Mouse (Mus musculus) midbrain, embryonic 15.5 days (tissue): Measurements from ENCODE around the gene Ilkap. TPM values are rescaled to one million over a fixed set of nuclear protein-coding genes. Genes with fewer than 3 reads are reported as not detected.

Experiments
- ATAC-seq: fragments of 200-750 bp; cut with Nextera tagmentation; replicated peaks from 2 replicates; pipeline ENCODE4 v1.8.0; 2017; ENCODE audit warnings: moderate TSS enrichment
- H3K27ac ChIP-seq: fragments of 300-500 bp; sonication (generic); 2 replicates; pipeline ENCODE4 v1.5.1; 2015; ENCODE audit warnings: mild to moderate bottlenecking, inconsistent platforms
- H3K27me3 ChIP-seq: fragments of 300-500 bp; sonication (generic); replicated peaks from 2 replicates; pipeline ENCODE4 v1.6.1; 2015; ENCODE audit warnings: inconsistent platforms
- H3K36me3 ChIP-seq: fragments of 300-500 bp; sonication (generic); replicated peaks from 2 replicates; pipeline ENCODE4 v1.6.1; 2015; ENCODE audit warnings: inconsistent platforms
- H3K4me1 ChIP-seq: fragments of 300-500 bp; sonication (generic); 2 replicates; pipeline ENCODE4 v1.6.1; 2015; ENCODE audit warnings: inconsistent platforms
- H3K4me2 ChIP-seq: fragments of 300-500 bp; sonication (generic); 2 replicates; pipeline ENCODE4 v1.6.1; 2015; ENCODE audit warnings: inconsistent platforms, mild to moderate bottlenecking, moderate library complexity
- H3K4me3 ChIP-seq: fragments of 300-500 bp; sonication (generic); 2 replicates; pipeline ENCODE4 v1.5.1; 2015; ENCODE audit warnings: mild to moderate bottlenecking, inconsistent platforms
- H3K9ac ChIP-seq: fragments of 300-500 bp; sonication (generic); 2 replicates; pipeline ENCODE4 v1.6.1; 2015; ENCODE audit warnings: mild to moderate bottlenecking, inconsistent platforms
- H3K9me3 ChIP-seq: fragments of 300-500 bp; sonication (generic); 2 replicates; pipeline ENCODE4 v1.6.1; 2016; ENCODE audit warnings: inconsistent platforms
- WGBS: fragments of 180-500 bp; shearing (Covaris S2); methylation state at CpG from one replicate; pipeline ENCODE4 v1.1.7; 2015; ENCODE audit warnings: mixed read lengths; 5-methylcytosine and 5-hydroxymethylcytosine counted together
- polyA plus RNA-seq: library from polyadenylated mRNA; unstranded; fragments of >200 nt; fragmentation: Nextera tagmentation; extraction: Ambion mirVana; gene quantifications from 2 replicates; pipeline ENCODE4 v1.2.1, GENCODE M21; 2015

Ilkap gene
- polyA plus RNA-seq, 1 experiment from 2014 or later, result 150 TPM

DNA sequence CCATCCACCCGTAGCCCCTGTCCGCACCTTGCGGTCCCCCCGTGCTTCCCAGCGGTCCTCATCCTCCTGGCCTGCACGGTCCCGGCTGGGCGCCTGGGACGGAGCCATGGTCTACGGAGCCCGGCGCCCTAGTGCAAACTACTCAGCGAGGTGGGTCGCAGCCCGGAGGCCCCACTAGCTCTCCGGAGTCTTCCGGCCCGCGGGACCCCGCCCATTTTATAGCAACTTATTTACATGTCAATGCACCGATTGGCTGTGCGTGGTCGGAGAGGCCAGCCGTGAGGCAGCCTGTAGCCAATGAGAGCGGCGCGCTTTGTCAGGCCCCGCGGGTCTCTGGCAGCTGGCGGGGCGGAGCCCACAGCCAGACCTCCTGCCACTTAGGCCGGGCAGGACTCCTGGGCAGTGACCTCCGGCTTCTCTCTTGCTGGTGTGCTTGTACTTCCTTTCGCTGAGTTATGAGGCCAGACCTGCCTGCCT lies 14.5 kb upstream of the Ilkap start:
- Histone ChIP-seq H3K4me2 (peak overlapping the region; percentile 92), H3K27ac (peak overlapping the region; percentile 90), H3K9ac (peak overlapping the region; percentile 77), H3K27me3 (no peaks in the 10 kb centered on the region), H3K4me3 (peak overlapping the region; percentile 69), H3K9me3 (no peaks in the 10 kb centered on the region), H3K4me1 (peaks cover 39% of the 10 kb centered on the region), H3K36me3 (0 out of 2 replicates have a peak, but pooled peaks cover 3% of the 10 kb centered on the region)
- peak; percentile 93 for ATAC-seq
- under 1% methylated on average over 34 of the region's 34 CpGs for WGBS

DNA sequence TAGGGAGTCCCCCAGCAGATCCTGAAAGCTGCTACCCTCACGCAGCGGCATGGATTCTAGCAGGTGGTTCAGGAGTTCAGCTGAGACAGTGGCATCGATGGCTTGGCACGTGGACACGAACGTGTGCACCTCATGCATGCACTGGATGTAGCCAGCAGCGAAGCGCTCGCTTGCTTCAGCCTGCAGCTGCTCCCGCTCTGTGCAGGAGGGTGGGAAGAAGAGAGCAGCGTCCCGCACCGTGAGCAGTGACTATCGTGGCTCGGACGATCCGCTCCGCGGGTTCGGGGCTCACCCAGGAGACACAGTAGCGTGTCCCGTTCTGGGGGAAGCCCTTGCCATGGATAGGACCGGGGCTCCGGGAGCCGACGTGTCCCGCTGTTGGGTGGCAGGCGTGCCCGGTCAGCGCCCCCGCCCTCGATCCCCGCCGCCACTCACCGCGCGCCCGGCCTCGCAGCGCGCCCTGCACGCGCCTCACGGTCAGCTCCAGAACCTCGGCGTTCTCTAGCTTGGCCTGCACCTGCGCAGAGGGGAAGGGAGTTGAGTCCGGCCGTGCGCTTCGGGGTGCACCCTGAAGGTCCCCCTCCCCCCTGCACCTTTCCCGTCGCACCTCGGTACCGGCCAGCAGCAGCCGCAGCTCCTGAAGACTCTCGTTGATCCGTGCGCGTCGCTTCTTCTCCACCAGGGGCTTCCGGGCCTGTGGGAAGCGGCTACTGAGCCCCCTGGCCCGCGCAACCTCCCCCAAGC lies 13.8 kb upstream of the Ilkap start:
- H3K4me2 ChIP-seq, result peak overlapping the region; percentile 92
- peak; percentile 26 for ATAC-seq
- peak overlapping the region; percentile 77 for H3K9ac ChIP-seq
- H3K4me3 ChIP-seq, result peak overlapping the region; percentile 69
- no peaks in the 10 kb centered on the region for H3K36me3 ChIP-seq
- no peaks in the 10 kb centered on the region for H3K9me3 ChIP-seq
- H3K27ac ChIP-seq, result peak overlapping the region; percentile 90
- H3K4me1 ChIP-seq, result peaks cover 39% of the 10 kb centered on the region
- 2% methylated on average over 65 of the region's 65 CpGs for WGBS
- H3K27me3 ChIP-seq, result no peaks in the 10 kb centered on the region

DNA sequence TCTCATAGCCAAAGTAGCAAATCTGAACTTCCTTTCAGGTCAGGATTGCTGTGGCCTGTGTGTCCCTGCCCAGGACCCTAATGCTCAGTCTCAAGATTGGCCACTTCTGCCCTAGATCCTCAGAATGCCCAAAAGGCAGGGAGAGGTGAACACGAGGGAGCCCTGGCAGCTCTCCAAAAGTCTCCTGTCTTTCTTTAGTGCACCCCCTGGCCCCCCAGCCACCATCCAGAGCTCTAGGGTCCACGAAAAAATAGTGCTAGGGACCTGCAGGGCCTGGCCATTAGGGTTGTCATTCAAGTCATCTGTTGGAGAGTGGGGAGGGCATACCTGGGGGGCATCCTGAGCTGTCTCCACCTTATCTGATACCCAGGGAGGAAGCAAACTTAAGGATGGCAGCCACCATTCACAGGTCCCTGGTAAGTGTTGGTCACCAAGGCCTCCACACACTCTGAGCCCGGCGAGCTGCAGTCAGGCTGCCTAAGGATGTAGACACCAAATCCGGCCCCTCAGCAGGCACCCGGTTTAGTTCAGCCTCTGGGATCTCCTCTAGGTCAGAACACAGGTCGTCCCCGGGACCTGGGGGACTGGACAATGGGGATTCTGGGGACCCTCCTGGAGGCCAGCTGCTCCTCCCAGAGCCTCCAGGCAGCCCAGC lies 13.1 kb upstream of the Ilkap start:
- ATAC-seq, result no peak
- peaks cover 39% of the 10 kb centered on the region for H3K4me1 ChIP-seq
- peak overlapping the region; percentile 69 for H3K4me3 ChIP-seq
- WGBS, result 44% methylated on average over 8 of the region's 8 CpGs
- H3K9ac ChIP-seq, result peak overlapping the region; percentile 77
- no peak overlapping the region for H3K27ac ChIP-seq
- H3K27me3 ChIP-seq, result no peaks in the 10 kb centered on the region
- H3K4me2 ChIP-seq, result peak overlapping the region; percentile 92
- H3K36me3 ChIP-seq, result no peaks in the 10 kb centered on the region
- no peaks in the 10 kb centered on the region for H3K9me3 ChIP-seq

DNA sequence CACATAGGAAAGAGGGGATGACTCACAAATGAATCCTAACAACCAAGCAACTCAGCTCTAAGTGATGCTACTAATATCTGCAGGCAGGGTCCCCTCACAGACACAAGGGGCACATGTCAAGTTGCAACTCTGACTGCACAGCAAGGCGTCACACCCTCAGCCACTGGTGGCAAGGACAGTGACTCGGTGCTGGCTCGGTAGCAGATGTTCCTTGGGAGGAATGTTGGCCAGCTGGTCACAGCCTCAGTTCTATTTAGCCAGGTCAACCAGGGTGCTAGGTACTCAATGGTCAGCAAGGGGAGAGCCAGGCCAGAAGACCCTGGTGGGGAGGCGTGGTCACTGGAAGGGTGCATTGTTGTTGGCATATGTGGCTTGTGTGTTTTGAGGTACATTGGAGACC lies 9.2 kb upstream of the Ilkap start:
- H3K27ac ChIP-seq, result no peak overlapping the region
- no peak overlapping the region for H3K4me2 ChIP-seq
- H3K4me3 ChIP-seq, result no peak overlapping the region
- no peak for ATAC-seq
- H3K27me3 ChIP-seq, result no peaks in the 10 kb centered on the region; the same call in 1 of the 2 replicates
- 93% methylated on average over 4 of the region's 4 CpGs for WGBS
- peaks cover 17% of the 10 kb centered on the region for H3K4me1 ChIP-seq
- H3K9ac ChIP-seq, result no peak overlapping the region
- no peaks in the 10 kb centered on the region for H3K36me3 ChIP-seq
- no peaks in the 10 kb centered on the region for H3K9me3 ChIP-seq

DNA sequence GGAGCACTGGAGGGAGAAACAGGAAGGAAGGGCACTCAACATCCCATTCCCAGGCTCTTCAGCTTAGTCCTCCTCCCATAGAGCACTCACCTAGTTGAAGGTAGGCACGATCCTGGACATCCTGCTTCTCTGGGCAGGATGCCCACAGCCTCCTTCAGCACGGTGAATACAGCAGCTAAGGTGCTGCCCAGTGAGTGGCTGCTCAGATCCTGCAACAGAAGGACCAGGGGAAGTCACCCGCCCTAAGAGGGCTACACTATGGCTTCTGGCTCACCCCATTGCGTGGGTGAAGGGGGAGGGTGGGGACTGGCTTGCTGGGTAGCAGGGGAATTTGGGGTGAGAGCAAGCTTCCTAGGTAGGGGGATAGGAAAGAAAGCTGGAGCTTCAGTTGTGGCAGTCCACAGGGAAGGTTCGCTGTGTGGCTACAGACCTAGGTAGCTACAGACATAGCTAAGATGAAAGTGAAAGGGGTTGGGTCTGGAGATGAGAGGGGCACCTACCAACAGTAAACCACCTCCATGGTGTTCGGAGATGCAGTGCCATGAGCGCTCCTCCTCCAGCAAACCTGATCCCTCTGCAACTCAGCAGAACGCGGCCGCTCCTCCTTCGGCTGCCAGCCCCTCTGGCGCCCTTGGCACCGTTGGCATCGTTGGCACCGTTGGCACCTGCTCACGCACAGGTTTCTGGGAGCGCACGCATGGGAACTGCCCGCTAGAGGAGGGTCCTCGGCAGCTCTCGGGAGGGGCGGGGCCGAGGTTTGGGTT lies 7.0 kb upstream of the Ilkap start:
- no peak overlapping the region for H3K27ac ChIP-seq
- no peak for ATAC-seq
- 65% methylated on average over 23 of the region's 23 CpGs for WGBS
- no peaks in the 10 kb centered on the region for H3K4me1 ChIP-seq
- no peaks in the 10 kb centered on the region for H3K9me3 ChIP-seq
- no peak overlapping the region for H3K4me2 ChIP-seq
- no peaks in the 10 kb centered on the region; the same call in 1 of the 2 replicates for H3K27me3 ChIP-seq
- no peak overlapping the region for H3K4me3 ChIP-seq
- no peaks in the 10 kb centered on the region for H3K36me3 ChIP-seq
- H3K9ac ChIP-seq, result no peak overlapping the region

DNA sequence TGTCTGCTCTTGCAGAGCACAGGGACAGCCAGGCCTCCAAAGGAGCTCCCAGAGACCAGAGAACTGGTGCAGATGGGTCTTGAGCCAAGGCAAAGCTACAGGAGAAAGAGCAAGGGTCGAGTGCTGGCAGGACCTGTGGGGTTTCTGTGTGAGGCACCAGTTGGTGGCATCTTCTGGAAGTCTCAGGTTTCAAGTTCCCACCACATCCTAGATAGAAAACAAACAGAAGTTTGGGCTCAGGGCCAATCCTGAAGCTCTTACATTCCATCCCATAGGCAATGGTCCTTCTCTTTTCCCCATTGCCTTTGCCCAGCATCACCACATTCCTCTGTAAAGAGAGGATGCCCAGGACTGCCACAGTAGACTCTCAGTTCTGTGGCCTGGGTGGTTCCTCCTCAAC lies 6.4 kb upstream of the Ilkap start:
- WGBS, result 29% methylated on average over 1 of the region's 1 CpGs
- Histone ChIP-seq H3K36me3 (no peaks in the 10 kb centered on the region), H3K27ac (no peak overlapping the region), H3K9ac (no peak overlapping the region), H3K4me2 (no peak overlapping the region), H3K4me1 (no peaks in the 10 kb centered on the region), H3K27me3 (no peaks in the 10 kb centered on the region; the same call in 1 of the 2 replicates), H3K9me3 (no peaks in the 10 kb centered on the region), H3K4me3 (no peak overlapping the region)
- ATAC-seq, result no peak

DNA sequence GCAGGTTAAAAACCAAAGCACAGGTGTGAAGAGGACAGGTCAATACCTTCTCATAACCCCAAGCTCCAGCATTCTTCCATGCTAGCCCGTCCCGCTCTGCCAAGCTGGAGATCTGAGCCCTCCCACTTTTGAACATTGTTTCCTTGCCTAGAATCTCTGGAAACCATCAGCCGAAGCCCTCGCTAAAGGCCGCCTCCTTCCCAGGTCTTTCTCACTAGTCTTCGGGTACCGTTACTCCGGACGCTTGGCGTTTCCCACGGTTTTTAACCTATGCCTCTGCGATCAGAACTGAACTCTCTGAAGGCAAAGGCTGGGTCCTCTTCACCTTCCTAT lies 722 bp downstream of the Ilkap start:
- WGBS, result under 1% methylated on average over 12 of the region's 12 CpGs
- Histone ChIP-seq H3K4me1 (peaks cover 31% of the 10 kb centered on the region), H3K9ac (peak overlapping the region; percentile 81), H3K36me3 (no peaks in the 10 kb centered on the region), H3K9me3 (no peaks in the 10 kb centered on the region), H3K4me3 (peak overlapping the region; percentile 71), H3K27me3 (no peaks in the 10 kb centered on the region), H3K4me2 (peak overlapping the region; percentile 89), H3K27ac (peak overlapping the region; percentile 89)
- ATAC-seq, result peak; percentile 10; the same call in 1 of the 2 replicates

DNA sequence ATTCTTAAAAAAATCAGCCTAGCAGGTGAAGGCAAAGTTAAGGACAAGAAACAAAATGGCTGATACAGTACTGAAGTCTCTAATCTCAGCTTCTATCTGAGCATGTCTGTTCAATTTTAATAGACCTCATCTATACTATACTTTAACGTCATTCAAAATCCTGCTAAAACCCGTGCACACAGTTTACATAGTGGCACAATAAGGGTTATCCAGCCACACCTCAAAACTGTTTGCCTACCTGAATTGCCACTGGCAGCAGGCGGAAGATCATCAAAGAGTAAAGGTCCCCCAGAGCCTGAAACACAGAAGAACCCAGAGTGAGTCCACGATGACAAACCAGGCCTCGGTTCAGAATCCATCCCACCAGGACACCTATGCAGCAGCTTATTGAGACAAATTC lies 8.2 kb downstream of the Ilkap start:
- Histone ChIP-seq H3K36me3 (peaks cover 40% of the 10 kb centered on the region), H3K4me2 (no peak overlapping the region), H3K27me3 (no peaks in the 10 kb centered on the region), H3K4me3 (no peak overlapping the region), H3K27ac (no peak overlapping the region), H3K9me3 (no peaks in the 10 kb centered on the region), H3K4me1 (peaks cover 6% of the 10 kb centered on the region), H3K9ac (no peak overlapping the region)
- ATAC-seq, result no peak
- 92% methylated on average over 5 of the region's 5 CpGs for WGBS

DNA sequence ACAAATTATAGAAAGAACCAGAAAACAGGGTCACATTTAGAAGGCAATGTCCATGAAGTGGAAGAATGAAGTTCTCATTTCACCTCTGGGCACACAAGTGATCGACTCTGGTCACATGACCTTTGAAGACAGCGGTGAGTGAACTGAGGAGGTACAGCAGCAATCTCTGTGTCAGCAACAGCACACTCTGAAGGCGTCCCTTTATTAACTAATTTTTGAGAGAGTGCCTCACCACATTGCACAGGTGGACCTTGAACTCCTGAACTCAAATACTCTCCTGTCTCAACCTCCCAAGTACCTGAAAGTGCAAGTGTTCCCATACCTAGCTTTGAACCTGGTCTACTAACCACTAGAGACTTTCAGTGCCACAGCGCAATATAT lies 17.5 kb downstream of the Ilkap start:
- Histone ChIP-seq H3K4me1 (no peaks in the 10 kb centered on the region), H3K27ac (no peak overlapping the region), H3K9me3 (no peaks in the 10 kb centered on the region), H3K36me3 (peaks cover 70% of the 10 kb centered on the region), H3K4me2 (no peak overlapping the region), H3K9ac (no peak overlapping the region), H3K27me3 (no peaks in the 10 kb centered on the region), H3K4me3 (no peak overlapping the region)
- no peak for ATAC-seq
- WGBS, result 88% methylated on average over 4 of the region's 4 CpGs

DNA sequence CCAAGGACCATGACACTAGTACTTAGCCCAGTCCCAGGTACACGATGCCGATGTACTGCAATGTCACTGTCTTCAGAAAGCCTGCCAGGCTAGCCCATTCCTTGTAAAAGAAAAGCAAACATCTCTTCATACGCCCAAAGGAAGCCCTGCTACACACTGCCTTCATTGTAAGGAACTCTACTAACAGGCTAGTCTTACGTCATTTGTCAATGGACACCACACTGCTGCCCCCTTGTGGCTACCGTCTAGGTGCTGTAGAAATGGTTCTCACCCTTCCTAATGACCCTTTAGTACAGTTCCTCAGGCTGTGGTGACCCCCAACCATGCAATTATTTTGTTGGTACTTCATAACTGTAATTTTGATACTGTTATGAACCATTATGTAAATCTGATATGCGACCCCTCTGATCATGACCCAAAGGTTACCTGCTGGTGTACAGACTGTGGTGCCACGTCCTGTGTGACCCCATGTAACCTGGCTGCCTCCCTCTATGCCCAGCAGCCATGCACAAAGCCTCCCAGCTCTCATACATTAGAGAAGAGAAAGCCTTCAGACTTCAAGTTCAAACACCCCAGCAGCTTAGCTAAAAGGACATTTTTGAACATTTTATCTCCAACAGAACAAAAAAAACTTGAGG lies 18.0 kb downstream of the Ilkap start:
- H3K27ac ChIP-seq, result no peak overlapping the region
- no peak overlapping the region for H3K9ac ChIP-seq
- H3K36me3 ChIP-seq, result peaks cover 71% of the 10 kb centered on the region
- peak; percentile 75 for ATAC-seq
- no peak overlapping the region for H3K4me2 ChIP-seq
- no peaks in the 10 kb centered on the region for H3K4me1 ChIP-seq
- no peak overlapping the region for H3K4me3 ChIP-seq
- no peaks in the 10 kb centered on the region for H3K27me3 ChIP-seq
- no peaks in the 10 kb centered on the region for H3K9me3 ChIP-seq
- 62% methylated on average over 7 of the region's 7 CpGs for WGBS

DNA sequence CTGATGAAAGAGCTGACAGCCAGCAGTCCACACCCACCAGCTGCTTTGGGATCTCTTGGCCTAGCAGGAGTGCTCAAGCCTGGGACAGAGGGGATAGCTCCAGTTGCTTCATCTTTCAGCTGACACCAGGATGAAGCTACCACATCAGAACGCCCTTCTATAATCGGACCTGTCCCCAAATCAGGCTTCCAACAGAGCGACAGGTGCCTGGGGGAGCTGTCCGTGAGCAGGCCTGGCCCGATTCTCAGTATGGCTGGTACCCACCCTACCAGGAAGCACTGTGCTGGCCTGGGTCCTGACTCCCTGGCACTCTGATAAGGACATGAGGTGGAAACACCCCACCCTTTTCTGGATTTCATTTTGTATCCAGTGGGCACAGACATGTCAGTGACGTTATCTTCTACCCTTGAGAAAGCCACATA lies 25.2 kb downstream of the Ilkap start:
- 81% methylated on average over 6 of the region's 6 CpGs for WGBS
- no peaks in the 10 kb centered on the region for H3K9me3 ChIP-seq
- no peak for ATAC-seq
- no peaks in the 10 kb centered on the region for H3K4me1 ChIP-seq
- H3K27me3 ChIP-seq, result no peaks in the 10 kb centered on the region
- H3K4me2 ChIP-seq, result no peak overlapping the region
- peaks cover 45% of the 10 kb centered on the region for H3K36me3 ChIP-seq
- no peak overlapping the region for H3K27ac ChIP-seq
- no peak overlapping the region for H3K9ac ChIP-seq
- no peak overlapping the region for H3K4me3 ChIP-seq

DNA sequence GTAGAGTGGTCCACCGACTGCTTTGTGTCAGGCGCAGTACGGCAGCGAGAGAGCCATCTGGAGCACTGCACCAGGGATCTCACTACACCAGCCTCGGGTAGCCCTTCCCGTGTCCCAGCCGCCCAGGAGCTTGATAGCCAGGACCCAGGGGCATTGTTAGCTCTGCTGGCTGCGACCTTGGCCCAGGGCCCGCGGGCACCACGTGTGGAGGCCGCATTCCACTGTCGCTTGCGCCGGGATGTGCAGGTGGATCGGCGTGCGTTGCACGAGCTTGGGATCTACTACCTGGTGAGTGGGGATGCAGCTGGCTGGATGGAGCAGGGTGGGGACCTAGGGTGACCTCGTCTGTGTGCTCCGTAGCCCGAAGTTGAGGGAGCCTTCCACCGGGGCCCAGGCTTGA lies 28.6 kb downstream of the Ilkap start:
- 88% methylated on average over 23 of the region's 23 CpGs for WGBS
- peaks cover 14% of the 10 kb centered on the region for H3K36me3 ChIP-seq

More for the DNA sequence above, 28.6 kb downstream of the Ilkap start:
- Histone ChIP-seq H3K9ac (no peak overlapping the region), H3K4me3 (no peak overlapping the region), H3K9me3 (no peaks in the 10 kb centered on the region), H3K4me1 (peaks cover 8% of the 10 kb centered on the region), H3K27ac (no peak overlapping the region), H3K27me3 (peaks cover 18% of the 10 kb centered on the region), H3K4me2 (no peak overlapping the region)
- no peak for ATAC-seq
